Mouse (Mus musculus) cerebellum, postnatal 4 days (tissue): ENCODE results near the gene Grn.

Source experiments
- DNase-seq, 2 experiments: peaks; one replicate each; pipeline ENCODE4 v3.0.0; 2022; ENCODE audit warnings: low spot score in 2 of 2, mixed read lengths in 1 of 2

Gene Grn

GRCm38 (mm10) chr11:102442089-102442488 is 12.0 kb downstream of the Grn start:
- no peak for DNase-seq

- no peak for DNase-seq
Observed at GRCm38 (mm10) chr11:102443740-102444139, 13.6 kb downstream of the Grn start.

- DNase-seq, result no peak
Observed at GRCm38 (mm10) chr11:102444321-102444720, 14.2 kb downstream of the Grn start.

GRCm38 (mm10) chr11:102444781-102445180 is 14.7 kb downstream of the Grn start:
- no peak for DNase-seq

GRCm38 (mm10) chr11:102445264-102445890 is 15.3 kb downstream of the Grn start:
- DNase-seq, result no peak

- no peak for DNase-seq
Observed at GRCm38 (mm10) chr11:102445891-102446361, 15.8 kb downstream of the Grn start.

- DNase-seq, result no peak
Observed at GRCm38 (mm10) chr11:102446581-102447461, 16.7 kb downstream of the Grn start.

- peak; percentile 91 to 96 for DNase-seq
Observed at GRCm38 (mm10) chr11:102447497-102447896, 17.4 kb downstream of the Grn start, which contains the start of gene Fam171a2. Gene Fam171a2, minus strand, starts transcription at chr11:102447682.

GRCm38 (mm10) chr11:102448327-102448726 is 18.2 kb downstream of the Grn start:
- no peak for DNase-seq

- no peak for DNase-seq
Observed at GRCm38 (mm10) chr11:102449043-102450008, 19.2 kb downstream of the Grn start.

- no peak for DNase-seq
Observed at GRCm38 (mm10) chr11:102453131-102453530, 23.0 kb downstream of the Grn start.

GRCm38 (mm10) chr11:102455740-102456396 is 25.8 kb downstream of the Grn start:
- peak in 1 of 2 experiments; percentile 65 for DNase-seq

GRCm38 (mm10) chr11:102460541-102460940 is 30.4 kb downstream of the Grn start:
- DNase-seq, result no peak

GRCm38 (mm10) chr11:102461764-102462163 is 31.6 kb downstream of the Grn start:
- no peak for DNase-seq

- no peak for DNase-seq
Observed at GRCm38 (mm10) chr11:102464901-102465300, 34.8 kb downstream of the Grn start.

- DNase-seq, result peak in 1 of 2 experiments; percentile 40
Observed at GRCm38 (mm10) chr11:102465713-102466436, 35.8 kb downstream of the Grn start.

- peak; percentile 82 to 91 for DNase-seq
Observed at GRCm38 (mm10) chr11:102467041-102467631, 37.0 kb downstream of the Grn start.

- no peak for DNase-seq
Observed at GRCm38 (mm10) chr11:102469648-102470357, 39.7 kb downstream of the Grn start, which contains the start of gene Itga2b. Gene Itga2b, minus strand, starts transcription at chr11:102470122.

GRCm38 (mm10) chr11:102475027-102475426 is 44.9 kb downstream of the Grn start:
- DNase-seq, result no peak
